Mouse (Mus musculus): ENCODE data around the gene Kdm5b. TPM values are rescaled to one million over a fixed set of nuclear protein-coding genes. Genes with fewer than 3 reads are reported as not detected.

Kdm5b gene
- total RNA-seq, 1 experiment from 2014 or later = 42.0 TPM

GRCm38 (mm10) chr1:134646963-134647282 lies 87.0 kb downstream of the Kdm5b start:
- DNase-seq = peak; percentile 21

GRCm38 (mm10) chr1:134647591-134647990 lies 87.6 kb downstream of the Kdm5b start:
- DNase-seq = no peak

DNA sequence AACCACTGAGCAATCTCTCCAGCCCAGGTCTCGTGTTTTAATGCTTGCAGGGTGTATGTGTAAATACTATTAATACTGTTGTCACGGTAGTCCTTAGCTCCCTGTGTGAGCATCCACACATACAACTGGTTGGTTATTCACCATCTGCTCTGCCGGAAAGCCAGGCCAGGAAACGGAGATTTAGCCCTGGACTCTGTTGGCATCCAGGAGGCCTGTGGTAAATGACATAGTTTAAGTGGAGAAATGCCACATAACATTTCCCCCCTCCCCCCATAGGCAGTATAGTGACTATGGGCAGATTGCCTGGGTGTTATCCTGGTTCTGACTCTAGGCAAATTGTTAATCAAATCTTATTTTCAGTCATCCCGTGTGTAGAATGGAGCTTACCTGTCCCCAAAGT lies 90.8 kb downstream of the Kdm5b start:
- DNase-seq = no peak

DNA sequence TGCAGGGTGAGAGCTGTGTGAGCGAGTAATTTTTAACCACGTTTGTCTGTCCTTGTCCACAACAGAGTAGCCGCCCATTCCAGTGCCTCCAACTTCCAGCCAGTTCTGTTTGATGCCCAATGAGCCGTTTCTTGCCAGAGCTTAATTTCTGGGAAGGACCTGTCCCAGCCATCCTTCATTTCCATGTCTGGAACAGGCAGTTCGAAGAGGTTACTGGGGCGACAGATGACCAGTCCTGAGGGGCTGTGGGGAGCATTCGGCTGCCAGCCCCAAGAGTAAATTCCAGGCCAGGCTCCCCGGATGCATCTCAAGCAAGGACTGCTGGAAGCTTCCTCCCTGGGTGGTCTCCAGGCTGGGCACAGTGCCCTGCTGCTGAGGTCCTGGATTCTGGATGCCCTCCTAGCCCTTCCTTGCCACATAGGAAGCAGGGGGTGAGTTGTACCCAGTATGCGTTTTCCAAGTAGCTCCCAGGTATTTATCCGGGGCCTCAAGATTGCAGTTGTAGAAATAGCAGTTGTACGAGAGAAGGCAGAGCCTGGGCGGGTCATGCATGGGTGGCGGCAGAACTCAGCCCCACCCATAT lies 91.4 kb downstream of the Kdm5b start:
- DNase-seq = no peak

DNA sequence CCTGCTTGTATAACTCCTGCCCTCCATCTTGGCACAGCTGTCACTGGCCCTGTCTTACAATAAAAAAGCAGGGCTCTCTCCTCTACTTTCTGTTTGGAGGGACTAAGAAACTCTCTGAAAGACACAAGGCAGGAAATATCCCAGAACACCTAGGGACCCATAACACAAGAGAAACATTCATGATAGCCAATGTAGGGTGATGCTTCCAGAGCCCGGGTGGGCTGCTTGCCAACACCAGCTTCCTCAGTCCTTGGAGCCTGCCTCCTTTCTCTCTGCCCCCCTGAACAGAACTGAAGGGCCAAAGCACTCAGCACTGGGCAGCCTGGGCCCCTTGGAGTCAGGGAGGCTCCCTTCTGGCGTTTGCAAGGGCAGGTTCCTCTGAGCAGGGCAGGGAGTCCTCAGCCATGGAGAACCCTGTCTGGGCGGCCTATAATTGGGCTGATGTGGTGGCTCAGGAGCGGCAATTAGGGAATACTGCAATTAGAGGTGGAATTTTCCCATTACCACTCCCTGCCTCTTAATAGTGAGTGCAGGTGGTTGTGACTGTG lies 92.0 kb downstream of the Kdm5b start:
- peak; percentile 53 for DNase-seq

DNA sequence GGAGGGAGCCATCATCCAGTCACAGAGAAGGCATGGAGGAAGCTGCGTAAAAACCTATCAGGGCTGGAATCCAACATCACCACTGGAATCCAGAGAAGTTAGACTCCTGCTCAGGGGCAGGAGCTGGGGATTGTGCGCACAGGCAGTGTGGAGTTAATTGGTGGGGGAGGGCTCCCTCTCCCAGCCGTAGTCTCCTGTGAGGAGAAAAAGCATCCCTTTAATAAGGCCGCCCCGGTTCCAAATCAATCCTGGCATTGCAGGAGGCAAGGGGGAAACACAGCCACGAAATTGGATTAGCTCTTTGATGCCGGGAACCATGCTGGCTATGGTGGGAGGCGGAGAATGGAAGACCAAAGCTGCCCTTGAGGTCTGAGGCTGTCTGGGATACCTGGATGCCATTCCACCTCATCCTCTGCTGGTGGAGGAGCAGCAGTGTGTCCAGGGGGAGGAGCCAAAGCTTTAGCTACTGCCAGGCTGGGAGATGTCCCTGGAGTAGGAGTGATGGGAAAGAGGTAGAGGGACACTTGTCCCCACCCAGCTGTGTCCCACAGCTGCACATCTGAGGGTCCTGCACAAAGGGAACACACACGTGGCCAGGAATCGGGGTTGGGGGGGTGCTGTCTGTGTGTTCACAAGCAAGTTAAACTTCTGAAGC lies 93.8 kb downstream of the Kdm5b start:
- no peak for DNase-seq

DNA sequence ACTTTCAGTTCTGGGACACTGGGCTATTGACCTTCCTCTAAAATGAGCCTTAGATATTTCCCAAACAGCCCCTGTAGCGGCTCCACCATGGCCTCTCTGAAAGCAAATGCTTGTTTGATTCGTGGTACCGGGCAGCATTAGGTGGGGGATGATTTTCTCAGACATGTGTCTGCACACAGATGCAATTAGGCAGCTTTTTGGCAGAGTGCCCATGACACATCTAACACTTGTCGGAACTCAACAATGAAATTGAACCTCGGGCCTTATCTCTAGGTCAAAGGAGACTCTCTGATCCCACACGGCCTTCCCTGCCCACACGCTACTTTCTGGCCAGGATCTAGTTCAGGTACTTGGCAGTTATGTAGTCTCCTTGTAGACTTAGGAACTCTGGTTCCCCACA lies 98.9 kb downstream of the Kdm5b start:
- no peak for DNase-seq

GRCm38 (mm10) chr1:134660163-134660562 lies 100.2 kb downstream of the Kdm5b start:
- DNase-seq = no peak

DNA sequence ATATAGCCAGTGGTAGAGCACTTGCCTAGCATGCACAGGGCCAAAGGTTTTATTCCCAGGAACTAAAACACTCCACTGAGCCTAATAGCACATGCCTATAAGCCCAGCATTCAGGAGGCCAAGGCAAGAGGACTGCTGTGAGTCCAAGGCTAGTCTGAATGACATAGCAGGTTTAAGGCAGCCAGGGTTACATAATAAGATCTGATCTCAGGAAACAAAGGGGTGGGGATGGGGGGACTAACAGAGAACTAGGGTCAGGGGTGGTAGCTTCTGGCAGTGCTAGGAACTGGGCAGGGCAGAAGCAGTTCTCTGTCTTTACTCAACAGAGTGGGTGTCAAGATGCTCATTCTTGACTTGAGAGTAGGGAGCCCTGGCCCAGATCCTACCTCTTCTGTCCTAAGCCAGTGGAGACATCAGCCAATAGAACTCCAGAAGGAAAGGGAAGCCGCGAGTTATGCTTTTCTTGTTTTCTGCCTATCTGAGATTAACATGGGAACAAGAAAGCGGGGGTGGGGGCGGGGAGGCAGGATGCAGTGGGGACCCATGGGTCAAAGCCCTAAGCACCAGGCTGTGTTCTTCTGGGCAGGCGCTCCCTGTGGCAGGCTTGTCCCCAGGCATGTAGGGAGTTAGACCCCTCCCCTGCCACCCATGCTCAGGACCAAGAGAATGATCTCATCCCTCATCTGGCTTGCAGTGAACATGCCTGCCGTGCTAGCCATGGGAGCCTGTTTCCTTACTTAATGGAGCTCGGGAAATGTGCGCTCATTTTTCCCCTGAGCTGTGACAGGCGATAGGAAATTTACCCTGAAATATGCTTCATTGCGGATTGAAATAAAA lies 111.5 kb downstream of the Kdm5b start:
- no peak for DNase-seq

GRCm38 (mm10) chr1:134674312-134674711 lies 114.3 kb downstream of the Kdm5b start:
- DNase-seq = peak; percentile 45

DNA sequence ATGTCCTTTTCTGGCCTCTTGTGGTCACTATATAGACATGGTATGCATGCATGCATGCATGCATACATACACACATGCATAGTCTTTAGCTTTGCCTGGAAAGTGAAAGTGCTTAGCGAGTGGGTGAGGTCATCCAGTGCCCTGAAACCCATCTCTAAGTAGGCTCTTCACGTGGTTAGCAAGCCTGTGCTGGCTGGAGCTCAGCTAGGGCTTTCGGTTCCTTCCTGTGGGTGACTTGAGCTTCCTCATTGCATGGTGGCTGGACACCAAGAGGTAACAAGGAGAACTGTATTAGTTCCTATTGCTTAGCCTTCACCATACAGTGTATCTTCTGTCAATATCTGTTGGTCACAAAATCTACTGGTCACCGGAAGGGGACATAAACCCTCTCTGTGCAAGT lies 119.5 kb downstream of the Kdm5b start:
- DNase-seq = no peak

GRCm38 (mm10) chr1:134680617-134681016 lies 120.6 kb downstream of the Kdm5b start:
- DNase-seq = no peak

- DNase-seq = no peak
These were observed 122.5 kb downstream of the Kdm5b start for GRCm38 (mm10) chr1:134682460-134682859.

Other genes starting within 250 kb of the Kdm5b start
- gene Ppfia4, start 227.2 kb upstream of the Kdm5b start, total RNA-seq (2021) = 0.67 and 1.6 TPM in 2 replicates
- gene Tmem183a, start 198.2 kb upstream of the Kdm5b start, total RNA-seq (2021) = 39.7 and 50.9 TPM in 2 replicates
- not detected in 2 replicates for gene 4933406M09Rik, start 174.2 kb upstream of the Kdm5b start, total RNA-seq (2021)
- 27.4 and 28.0 TPM in 2 replicates for gene Cyb5r1, start 154.6 kb upstream of the Kdm5b start, total RNA-seq (2021)
- 119 and 126 TPM in 2 replicates for gene Adipor1, start 144.8 kb upstream of the Kdm5b start, total RNA-seq (2021)
- gene Klhl12, start 104.6 kb upstream of the Kdm5b start, total RNA-seq (2021) = 18.6 and 19.5 TPM in 2 replicates
- gene Rabif, start 65.5 kb upstream of the Kdm5b start, total RNA-seq (2021) = 26.4 and 29.9 TPM in 2 replicates
- not detected in 2 replicates for gene Mgat4e, start 10.5 kb upstream of the Kdm5b start, total RNA-seq (2021)
- gene Syt2, start 86.5 kb downstream of the Kdm5b start, total RNA-seq (2021) = 0.59 and 2.7 TPM in 2 replicates